ENCODE assay signal across 27 mouse cellular contexts in the genomic region with DNA sequence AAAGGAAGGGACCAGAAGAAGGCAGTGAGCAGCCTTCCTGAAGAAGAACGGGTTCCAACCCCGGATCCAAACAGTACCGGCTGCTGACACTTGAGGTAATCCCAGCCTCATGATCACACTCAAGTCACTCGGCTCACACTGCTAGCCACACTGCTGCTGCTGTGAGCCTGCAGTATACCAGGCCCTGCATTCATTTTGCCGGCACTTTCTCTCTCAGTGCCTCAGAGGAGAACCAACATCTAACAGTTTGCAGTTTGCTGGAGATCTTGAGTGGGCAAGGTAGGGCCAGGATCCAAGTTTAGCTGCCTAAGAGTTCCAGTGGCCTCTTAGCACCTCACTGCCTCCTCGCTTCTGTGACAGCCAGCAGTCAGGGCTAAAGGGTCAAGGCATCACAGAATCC. TPM values are rescaled to one million over a fixed set of nuclear protein-coding genes. Genes with fewer than 3 reads are reported as not detected.
DNase-seq lines count a peak whose midpoint lies in the region; ATAC-seq and TF ChIP-seq lines count a peak whose summit lies in the region.
"Had no signal": no experiment of that assay in that cellular context is flagged by ENCODE, and none has a peak within 500 bp of the region (broad histone marks: within the 10 kb centered on the region; RNA-seq: fewer than 3 reads in every experiment).

No protein-coding gene starts in this region.

- peaks cover 7% of the 10 kb centered on the region; the same call in 1 of the 2 replicates for H3K4me1 ChIP-seq in forebrain, embryonic 10.5 days
- no peaks in the 10 kb centered on the region for H3K4me1 ChIP-seq in forebrain, postnatal 0 days (ENCODE audit: insufficient read depth)
- peaks cover 7% of the 10 kb centered on the region; the same call in 1 of the 2 replicates for H3K4me1 ChIP-seq in heart, embryonic 11.5 days (ENCODE audit: control insufficient read depth, insufficient read depth, low read length)
- peaks cover 6 to 13% of the 10 kb centered on the region in 2 experiments for H3K4me1 ChIP-seq in heart, embryonic 14.5 days (ENCODE audit: control insufficient read depth in 2 of 2, insufficient read depth in 2 of 2, low read length in 2 of 2)
- H3K4me1 ChIP-seq: hindbrain, embryonic 12.5 days; hindbrain, embryonic 15.5 days had no signal

- no peak overlapping the region for H3K4me2 ChIP-seq in forebrain, postnatal 0 days (ENCODE audit: low read depth)
- H3K4me2 ChIP-seq in heart, embryonic 11.5 days, result no peak overlapping the region
- H3K4me2 ChIP-seq in heart, embryonic 14.5 days (ENCODE audit: low read length), result no peak overlapping the region
- H3K4me2 ChIP-seq: hindbrain, embryonic 12.5 days; hindbrain, embryonic 15.5 days had no signal

- DNase-seq in forebrain, embryonic 10.5 days (ENCODE audit: extremely low spot score, low spot score), result no peak
- no peak for DNase-seq in forebrain, postnatal 0 days
- DNase-seq in heart, adult 11 months, result no peak
- no peak for DNase-seq in heart, postnatal 36 days
- DNase-seq in lung, postnatal 14 days, result peak; percentile 7
- DNase-seq in lung, postnatal 36 days, result no peak
- DNase-seq: adrenal gland, adult 8-10 months; adrenal gland, postnatal 25 days; cerebellum, adult 18-20 months; cerebellum, adult 9-10 months; cerebellum, postnatal 14 days; gastrocnemius, adult 2 months; gastrocnemius, postnatal 14 days; heart, postnatal 14 days; kidney, adult 2 months had no signal

- H3K27me3 ChIP-seq in forebrain, embryonic 10.5 days (ENCODE audit: poor library complexity, severe bottlenecking), result no peaks in the 10 kb centered on the region
- no peaks in the 10 kb centered on the region for H3K27me3 ChIP-seq in forebrain, postnatal 0 days (ENCODE audit: insufficient read depth, low read length)
- H3K27me3 ChIP-seq in heart, embryonic 11.5 days (ENCODE audit: control insufficient read depth, insufficient read depth, low read length), result no peaks in the 10 kb centered on the region
- H3K27me3 ChIP-seq in heart, embryonic 14.5 days (ENCODE audit: control insufficient read depth, insufficient read depth, low read length), result no peaks in the 10 kb centered on the region
- H3K27me3 ChIP-seq: hindbrain, embryonic 12.5 days; hindbrain, embryonic 15.5 days had no signal

- H3K9ac ChIP-seq in forebrain, postnatal 0 days, result no peak overlapping the region
- no peak overlapping the region for H3K9ac ChIP-seq in heart, embryonic 11.5 days (ENCODE audit: low read depth, low read length)
- H3K9ac ChIP-seq in heart, embryonic 14.5 days (ENCODE audit: low read length), result no peak overlapping the region
- H3K9ac ChIP-seq: hindbrain, embryonic 12.5 days; hindbrain, embryonic 15.5 days had no signal

- H3K9me3 ChIP-seq in forebrain, embryonic 10.5 days, result no peaks in the 10 kb centered on the region
- no peaks in the 10 kb centered on the region for H3K9me3 ChIP-seq in forebrain, postnatal 0 days (ENCODE audit: low read length)
- H3K9me3 ChIP-seq in heart, embryonic 11.5 days (replicated peaks; ENCODE audit: control insufficient read depth, low read length), result no peaks in the 10 kb centered on the region
- no peaks in the 10 kb centered on the region for H3K9me3 ChIP-seq in heart, embryonic 14.5 days (ENCODE audit: control insufficient read depth, low read length)
- H3K9me3 ChIP-seq: hindbrain, embryonic 12.5 days; hindbrain, embryonic 15.5 days had no signal

- ATAC-seq in forebrain, postnatal 0 days, result no peak
- ATAC-seq in heart, embryonic 11.5 days (replicated peaks; ENCODE audit: insufficient number of reproducible peaks, low FRiP score, low TSS enrichment), result no peak
- ATAC-seq in heart, embryonic 14.5 days (ENCODE audit: insufficient number of reproducible peaks, insufficient read depth, low FRiP score, low read depth), result no peak
- ATAC-seq: activated CD4-positive, CD25-positive, alpha-beta regulatory T cell, adult 4 months; forebrain, embryonic 14.5 days; intestine, postnatal 0 days had no signal

- TF ChIP-seq CTCF in forebrain, postnatal 0 days (IDR thresholded peaks at IDR 0.05; ENCODE audit: low read depth), result no peak

- H3K27ac ChIP-seq in forebrain, embryonic 10.5 days, result peak overlapping the region; percentile 37; the same call in 1 of the 2 replicates
- no peak overlapping the region for H3K27ac ChIP-seq in forebrain, postnatal 0 days (ENCODE audit: low read depth, low read length)
- peak overlapping the region; percentile 36; the same call in 1 of the 2 replicates for H3K27ac ChIP-seq in heart, embryonic 11.5 days (ENCODE audit: low read depth, low read length)
- peak overlapping the region; percentile 27 to 58; a peak in 2 of 4 replicates for H3K27ac ChIP-seq in heart, embryonic 14.5 days (replicated peaks in 1 of 2; ENCODE audit: control insufficient read depth in 1 of 2, insufficient read depth in 1 of 2, low read depth in 2 of 2, low read length in 2 of 2)
- H3K27ac ChIP-seq: gastrocnemius, adult 2 months; hindbrain, embryonic 12.5 days; hindbrain, embryonic 15.5 days had no signal

- no peak overlapping the region for H3K4me3 ChIP-seq in forebrain, embryonic 10.5 days
- H3K4me3 ChIP-seq in forebrain, postnatal 0 days (ENCODE audit: low read depth, low read length), result no peak overlapping the region
- H3K4me3 ChIP-seq in heart, embryonic 11.5 days (ENCODE audit: low read depth, low read length), result no peak overlapping the region
- H3K4me3 ChIP-seq in heart, embryonic 14.5 days (ENCODE audit: control insufficient read depth in 1 of 2, insufficient read depth in 1 of 2, low read depth in 1 of 2, low read length in 2 of 2), result no peak overlapping the region
- H3K4me3 ChIP-seq: gastrocnemius, adult 2 months; hindbrain, embryonic 12.5 days; hindbrain, embryonic 15.5 days had no signal

- H3K36me3 ChIP-seq in forebrain, embryonic 10.5 days (replicated peaks), result peaks cover 2% of the 10 kb centered on the region; the same call in 1 of the 2 replicates
- H3K36me3 ChIP-seq in forebrain, postnatal 0 days (ENCODE audit: insufficient read depth), result peaks cover 3% of the 10 kb centered on the region; the same call in 1 of the 2 replicates
- H3K36me3 ChIP-seq in heart, embryonic 11.5 days (ENCODE audit: control insufficient read depth, insufficient read depth, low read length), result no peaks in the 10 kb centered on the region
- H3K36me3 ChIP-seq in heart, embryonic 14.5 days (ENCODE audit: control insufficient read depth, insufficient read depth, low read length), result peaks cover 12% of the 10 kb centered on the region
- H3K36me3 ChIP-seq: hindbrain, embryonic 12.5 days; hindbrain, embryonic 15.5 days had no signal

- 73% methylated on average over 6 of the region's 6 CpGs for WGBS in forebrain, embryonic 10.5 days
- 80% methylated on average over 6 of the region's 6 CpGs for WGBS in forebrain, postnatal 0 days
- WGBS in heart, embryonic 11.5 days (ENCODE audit: insufficient replicate concordance), result 42% methylated on average over 6 of the region's 6 CpGs
- 39% methylated on average over 6 of the region's 6 CpGs for WGBS in heart, embryonic 14.5 days

- intact Hi-C loops in heart, postnatal 36 days (cut with DNase I), result no loop called here

RNA-seq across cellular contexts. Expression of a gene that starts 23.3 kb away (rescaled TPM):
- 1.5 and 1.9 TPM in 2 replicates for polyA plus RNA-seq in forebrain, embryonic 10.5 days (2016; fragmentation: Nextera tagmentation; extraction: Ambion mirVana)
- total RNA-seq in forebrain, postnatal 0 days (2014; rRNA removed), result not detected in 2 replicates
- not detected in 2 replicates for polyA plus RNA-seq in forebrain, postnatal 0 days (2015; fragmentation: Nextera tagmentation; extraction: Ambion mirVana)
- 2.5 and 3.0 TPM in 2 replicates for polyA plus RNA-seq in heart, embryonic 11.5 days (2014; fragmentation: Nextera tagmentation; extraction: Ambion mirVana)
- 1.6 and 2.1 TPM in 2 replicates for polyA plus RNA-seq in heart, embryonic 14.5 days (2014; fragmentation: Nextera tagmentation; extraction: Ambion mirVana)
- total RNA-seq in heart, postnatal 36 days (2021), result not detected
- total RNA-seq: adrenal gland, adult 8-10 months; adrenal gland, postnatal 25 days; ES-E14; gastrocnemius, adult 2 months; gastrocnemius, postnatal 14 days; gastrocnemius, postnatal 4 days; heart, postnatal 14 days; hematopoietic stem cell, adult 5-6 weeks had no signal
- polyA plus RNA-seq: activated CD4-positive, CD25-positive, alpha-beta regulatory T cell, adult 4 months had no signal

RNA-seq across cellular contexts. Expression of a gene that starts 25.8 kb away (rescaled TPM):
- 3.4 and 3.6 TPM in 2 replicates for polyA plus RNA-seq in forebrain, embryonic 10.5 days (2016; fragmentation: Nextera tagmentation; extraction: Ambion mirVana)
- 1.2 and 2.4 TPM in 2 replicates for total RNA-seq in forebrain, postnatal 0 days (2014; rRNA removed)
- 0.39 and 0.85 TPM in 2 replicates for polyA plus RNA-seq in forebrain, postnatal 0 days (2015; fragmentation: Nextera tagmentation; extraction: Ambion mirVana)
- polyA plus RNA-seq in heart, embryonic 11.5 days (2014; fragmentation: Nextera tagmentation; extraction: Ambion mirVana), result 4.8 and 6.6 TPM in 2 replicates
- polyA plus RNA-seq in heart, embryonic 14.5 days (2014; fragmentation: Nextera tagmentation; extraction: Ambion mirVana), result 4.8 and 5.4 TPM in 2 replicates
- total RNA-seq in heart, postnatal 36 days (2021), result 10 to 100 TPM; 10.2 to 11.9 TPM
- polyA plus RNA-seq: activated CD4-positive, CD25-positive, alpha-beta regulatory T cell, adult 4 months had no signal

RNA-seq across cellular contexts. Expression of a gene that starts 54.8 kb away (rescaled TPM):
- polyA plus RNA-seq in forebrain, embryonic 10.5 days (2016; fragmentation: Nextera tagmentation; extraction: Ambion mirVana), result not detected in 2 replicates
- not detected in 2 replicates for total RNA-seq in forebrain, postnatal 0 days (2014; rRNA removed)
- polyA plus RNA-seq in forebrain, postnatal 0 days (2015; fragmentation: Nextera tagmentation; extraction: Ambion mirVana), result not detected in 2 replicates
- 0.11 TPM in 1 of 2 replicates, not detected in the other for polyA plus RNA-seq in heart, embryonic 11.5 days (2014; fragmentation: Nextera tagmentation; extraction: Ambion mirVana)
- polyA plus RNA-seq in heart, embryonic 14.5 days (2014; fragmentation: Nextera tagmentation; extraction: Ambion mirVana), result 0.12 and 0.18 TPM in 2 replicates
- under 1 TPM in 1 of 2 experiments, not detected in 1; 0.11 TPM for total RNA-seq in heart, postnatal 36 days (2021)
- total RNA-seq: gastrocnemius, adult 2 months; gastrocnemius, postnatal 14 days; gastrocnemius, postnatal 4 days had no signal
- polyA plus RNA-seq: embryonic facial prominence, embryonic 11.5 days; forebrain, embryonic 11.5 days; hindbrain, embryonic 12.5 days had no signal
